Comparison of ENCODE assay signal across 7 mouse cellular contexts in genomic region chr10:43378279-43378678, GRCm38 (mm10).
A peak's percentile ranks its signal among the peaks of the same experiment; 100 is the strongest.
DNase-seq lines count a peak whose midpoint lies in the region; ATAC-seq lines count a peak whose summit lies in the region.

No protein-coding gene starts in this region.

- DNase-seq in ovary, postnatal 14 days (ENCODE audit: low spot score): peak; percentile 31
- DNase-seq in ovary, adult 18-20 months (ENCODE audit: low spot score): no peak
- peak; percentile 28 for DNase-seq in T-cell, adult 2 months (ENCODE audit: low spot score)
- peak; percentile 61 to 72 for DNase-seq in cerebellum, postnatal 36 days
- peak; percentile 72 for DNase-seq in induced T-regulatory cell, adult 2 months (ENCODE audit: low read depth)
- peak; percentile 42 for DNase-seq in liver, embryonic 13.5 days
- DNase-seq in right cerebral cortex, postnatal 4 days: peak; percentile 39

- no peaks in the 10 kb centered on the region for H3K36me3 ChIP-seq in liver, embryonic 13.5 days

- H3K9me3 ChIP-seq in liver, embryonic 13.5 days (replicated peaks): no peaks in the 10 kb centered on the region

- peaks cover 10% of the 10 kb centered on the region for H3K4me1 ChIP-seq in liver, embryonic 13.5 days (replicated peaks)

- no peak for ATAC-seq in liver, embryonic 13.5 days (ENCODE audit: low read depth)

- 27% methylated on average over 5 of the region's 5 CpGs for WGBS in liver, embryonic 13.5 days (ENCODE audit: insufficient replicate concordance)

- no peak overlapping the region for H3K4me2 ChIP-seq in liver, embryonic 13.5 days

- no peak overlapping the region for H3K9ac ChIP-seq in liver, embryonic 13.5 days

- H3K27me3 ChIP-seq in liver, embryonic 13.5 days: no peaks in the 10 kb centered on the region

- no peak overlapping the region for H3K27ac ChIP-seq in liver, embryonic 13.5 days

- H3K4me3 ChIP-seq in liver, embryonic 13.5 days (replicated peaks): no peak overlapping the region
